Mouse (Mus musculus) C2C12 (cell line): ENCODE measurements around the gene Csdc2.

Source experiments
- CEBPB ChIP-seq: IDR thresholded peaks from one replicate; pipeline ENCODE4 v1.6.1; 2011; ENCODE audit warnings: low read depth, mild to moderate bottlenecking, control low read depth, moderate library complexity
- CTCF ChIP-seq: IDR thresholded peaks from one replicate; pipeline ENCODE4 v1.5.1; 2011; ENCODE audit not compliant: control insufficient read depth, insufficient read depth, insufficient read length
- MAX ChIP-seq: IDR thresholded peaks from one replicate; pipeline ENCODE4 v1.6.1; 2011; ENCODE audit warnings: mild to moderate bottlenecking, control low read depth

- TF ChIP-seq CTCF (no peak), CEBPB (no peak), MAX (no peak)
These were observed 15.8 kb downstream of the Csdc2 start for GRCm38 (mm10) chr15:81952310-81952709.
